Mouse (Mus musculus) naive thymus-derived CD4-positive, alpha-beta T cell, adult 2 months (primary cell): ENCODE measurements around the gene 9030612E09Rik.

Experiments
- DNase-seq: peaks from one replicate; pipeline ENCODE4 v3.0.0-alpha.2; 2011; ENCODE audit warnings: low read depth

Gene 9030612E09Rik

GRCm38 (mm10) chr10:43174326-43175155, at the start of gene 9030612E09Rik, which contains the start of gene Sobp:
Gene 9030612E09Rik (plus strand): TSS chr10:43174704.
Gene Sobp (minus strand): TSS chr10:43174530.
- DNase-seq, result no peak

- no peak for DNase-seq
Measured at GRCm38 (mm10) chr10:43128750-43129149, 45.8 kb upstream of the 9030612E09Rik start.

DNA sequence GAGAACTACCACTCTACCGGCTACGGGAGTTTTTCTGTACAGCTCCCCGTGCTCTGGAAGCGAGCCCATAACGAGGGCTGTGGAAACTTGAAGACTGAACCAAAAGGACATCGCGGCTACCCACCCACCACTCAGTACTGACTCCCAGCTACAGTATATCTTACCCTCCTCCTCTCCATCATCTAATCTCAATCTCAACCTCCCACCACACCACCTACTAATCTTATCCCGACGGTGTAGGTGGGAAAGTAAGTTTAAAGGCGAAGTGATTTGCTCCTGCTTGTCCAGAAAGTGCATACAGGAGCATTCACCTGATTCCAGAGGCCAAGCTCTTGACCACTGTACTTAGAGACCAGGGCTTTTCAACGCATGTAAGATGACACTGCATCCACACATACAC, 40.5 kb upstream of the 9030612E09Rik start:
- no peak for DNase-seq

DNA sequence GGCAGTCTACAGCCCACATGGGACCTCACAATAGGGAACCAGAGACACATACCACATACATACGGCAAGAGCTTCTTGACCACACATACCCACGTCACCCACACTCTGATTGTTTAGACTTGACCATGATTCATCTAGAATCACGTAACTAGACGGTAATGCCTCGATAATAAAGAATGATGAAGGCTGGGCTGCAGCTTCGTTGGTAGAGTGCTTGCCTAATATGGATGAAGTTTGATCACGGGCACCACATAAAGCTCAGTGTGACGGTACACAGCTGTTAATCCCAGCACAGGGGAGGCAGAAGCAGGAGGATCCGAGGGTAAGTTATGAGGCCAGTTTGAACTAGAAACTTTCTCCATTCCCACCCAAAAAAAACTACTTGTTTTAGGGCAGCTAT, 31.3 kb upstream of the 9030612E09Rik start:
- no peak for DNase-seq

- no peak for DNase-seq
Measured at GRCm38 (mm10) chr10:43148456-43148855, 26.0 kb upstream of the 9030612E09Rik start.

DNA sequence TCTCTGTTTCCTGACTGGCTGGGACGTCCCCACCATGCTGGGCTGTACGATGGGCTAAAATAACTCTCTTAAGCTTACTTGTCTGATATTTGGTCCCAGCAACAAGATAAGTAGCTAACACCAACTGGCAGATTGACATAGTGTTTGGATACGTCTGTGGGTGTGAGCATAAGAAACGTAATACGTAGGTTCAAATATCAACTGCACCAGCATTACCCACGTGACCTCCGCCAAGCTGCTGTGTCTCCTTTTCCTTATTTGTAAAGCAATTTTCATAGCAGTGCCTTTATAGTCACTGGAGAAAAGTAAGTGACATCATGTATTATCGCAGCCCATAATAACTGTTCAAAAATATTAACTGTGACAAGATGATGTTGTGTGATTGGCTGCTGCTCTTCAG, 21.9 kb upstream of the 9030612E09Rik start:
- DNase-seq, result no peak

GRCm38 (mm10) chr10:43155046-43155560, 19.4 kb upstream of the 9030612E09Rik start:
- DNase-seq, result no peak

GRCm38 (mm10) chr10:43158917-43159316, 15.6 kb upstream of the 9030612E09Rik start:
- DNase-seq, result no peak

DNA sequence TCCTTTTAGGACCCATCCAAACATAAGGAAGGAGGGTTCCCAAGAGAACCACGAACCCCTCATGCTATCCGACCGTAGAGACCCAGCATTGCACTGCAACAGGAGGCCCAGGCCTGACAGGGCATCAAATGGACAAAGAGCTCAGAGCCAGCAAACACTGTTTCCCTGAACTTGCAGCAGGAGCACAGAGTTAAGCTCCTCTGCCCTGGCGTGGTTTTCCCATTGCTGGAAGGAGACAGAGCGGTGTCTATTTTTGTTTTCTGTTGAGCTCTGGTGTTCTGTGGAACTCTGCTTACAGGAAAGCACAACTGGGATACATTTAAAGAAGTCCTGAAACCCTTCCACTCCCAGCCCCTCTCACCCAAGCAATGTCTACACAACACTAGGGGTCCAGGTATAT, 15.2 kb upstream of the 9030612E09Rik start:
- DNase-seq, result no peak

- no peak for DNase-seq
Measured at GRCm38 (mm10) chr10:43162318-43162717, 12.2 kb upstream of the 9030612E09Rik start.

DNA sequence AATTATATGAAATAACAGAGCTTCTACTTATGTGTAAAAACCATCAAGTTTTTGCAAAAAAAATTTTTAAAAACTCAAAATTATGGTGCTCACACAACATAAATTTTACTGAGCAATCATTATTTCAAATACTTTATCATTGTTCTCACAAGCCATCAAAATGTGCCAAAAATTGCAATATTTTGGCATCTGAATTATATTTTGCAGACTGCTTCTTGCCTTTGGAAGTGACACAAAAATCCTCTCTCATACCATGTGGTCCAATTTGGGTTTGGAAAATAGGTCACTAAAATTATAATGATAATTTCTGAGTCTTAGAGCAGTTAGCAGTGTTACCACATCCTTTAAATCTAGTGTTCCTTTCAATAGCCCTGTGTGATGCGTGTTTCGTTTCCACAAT, 10.1 kb upstream of the 9030612E09Rik start:
- no peak for DNase-seq

- DNase-seq, result no peak
Measured at GRCm38 (mm10) chr10:43166146-43166545, 8.4 kb upstream of the 9030612E09Rik start.

GRCm38 (mm10) chr10:43166817-43167216, 7.7 kb upstream of the 9030612E09Rik start:
- DNase-seq, result no peak

GRCm38 (mm10) chr10:43168847-43169246, 5.7 kb upstream of the 9030612E09Rik start:
- DNase-seq, result no peak

GRCm38 (mm10) chr10:43171106-43171505, 3.4 kb upstream of the 9030612E09Rik start:
- DNase-seq, result no peak

DNA sequence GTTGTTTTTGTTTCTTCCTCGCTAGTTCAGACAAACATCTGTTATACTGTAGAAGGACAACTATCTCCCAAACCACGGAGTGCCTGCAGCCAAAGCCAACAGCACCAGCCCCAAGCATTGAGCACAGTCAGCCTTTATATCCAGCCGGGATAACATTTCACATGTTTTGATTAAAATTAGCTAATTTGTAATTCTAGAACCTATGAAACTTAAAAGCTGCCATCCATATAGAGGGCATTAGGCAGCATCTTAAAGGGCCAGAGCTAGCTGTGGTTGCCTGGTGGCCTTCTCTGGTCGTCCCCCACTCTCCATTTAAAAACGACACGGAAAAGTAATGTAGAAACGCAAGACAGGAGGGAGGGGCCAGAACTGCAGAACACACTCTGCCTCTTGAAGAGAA, 2.4 kb upstream of the 9030612E09Rik start:
- DNase-seq, result no peak

DNA sequence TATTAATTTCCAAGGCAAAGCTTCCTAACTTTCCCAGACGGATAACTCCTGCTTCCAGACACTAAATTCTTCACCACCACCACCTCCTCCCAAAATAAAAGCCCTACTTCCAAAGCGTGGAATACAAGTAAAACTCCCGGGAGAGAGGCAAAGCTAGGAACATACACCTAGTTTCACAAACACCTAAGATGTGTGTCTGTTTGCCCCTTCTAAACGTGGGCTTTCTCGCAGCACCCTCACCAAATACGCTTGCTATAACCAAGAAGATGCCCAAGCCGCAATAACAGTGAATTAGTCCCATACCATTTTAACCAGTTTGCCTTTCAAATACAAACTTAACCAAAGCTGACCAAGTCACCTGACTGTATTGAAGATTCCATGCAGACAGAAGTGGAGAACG, 1.9 kb upstream of the 9030612E09Rik start:
- no peak for DNase-seq

- DNase-seq, result no peak
Measured at GRCm38 (mm10) chr10:43173141-43173827, 1.2 kb upstream of the 9030612E09Rik start.

DNA sequence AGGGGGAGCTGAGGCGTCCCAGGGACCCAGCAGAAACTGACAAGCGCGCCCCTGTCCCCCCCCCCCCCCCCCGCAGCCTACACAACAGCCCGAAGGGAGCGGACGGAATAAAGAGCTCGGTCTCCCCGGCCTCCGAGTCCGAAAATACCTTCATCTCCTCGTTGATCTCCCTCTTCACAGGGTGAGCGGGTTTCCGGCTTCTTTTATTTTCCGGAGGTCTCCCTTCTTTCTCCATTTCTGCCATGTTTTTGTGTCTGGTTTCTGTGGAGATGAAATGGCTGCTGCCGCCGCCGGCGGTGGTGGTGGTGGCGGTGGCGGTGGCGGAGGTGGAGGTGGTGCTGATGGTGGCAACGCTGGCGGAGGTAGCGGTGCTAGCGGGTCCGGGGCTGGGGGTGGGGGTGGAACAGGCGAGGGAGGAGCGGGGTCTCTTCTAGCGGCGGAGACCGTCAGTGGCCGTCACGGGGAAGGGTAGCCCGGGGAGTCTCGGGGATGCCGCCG, 627 bp upstream of the 9030612E09Rik start:
- no peak for DNase-seq

GRCm38 (mm10) chr10:43175156-43175601, 675 bp downstream of the 9030612E09Rik start:
- no peak for DNase-seq

DNA sequence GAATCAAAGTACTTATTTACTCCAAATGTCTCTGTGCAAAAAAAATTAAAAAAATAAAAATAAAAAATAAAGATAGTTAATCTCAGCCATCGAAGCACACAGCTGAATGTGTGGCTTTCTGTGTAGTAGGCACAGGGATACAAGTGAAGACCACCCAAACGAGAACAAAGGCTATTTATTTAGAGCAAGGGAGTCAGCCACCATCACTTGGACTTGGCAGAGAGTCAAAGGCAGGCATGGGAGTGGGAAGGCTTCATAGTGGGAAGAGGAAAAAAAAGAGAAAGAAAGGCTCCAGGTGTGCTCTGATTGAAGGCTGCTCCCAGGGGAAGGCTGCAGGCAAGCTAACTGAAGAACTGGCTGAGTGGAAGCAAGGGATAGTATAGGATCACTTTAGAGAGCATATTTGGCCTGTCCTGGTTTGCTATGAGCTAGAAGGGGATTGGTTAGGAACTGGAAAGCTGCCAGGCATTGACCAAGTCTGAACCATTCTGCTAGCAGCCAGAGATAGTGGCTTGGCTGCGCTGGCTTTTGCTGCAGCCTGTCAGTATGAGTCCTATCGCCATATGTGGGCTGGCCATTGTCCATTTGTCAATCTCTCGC, 5.9 kb downstream of the 9030612E09Rik start:
- no peak for DNase-seq

DNA sequence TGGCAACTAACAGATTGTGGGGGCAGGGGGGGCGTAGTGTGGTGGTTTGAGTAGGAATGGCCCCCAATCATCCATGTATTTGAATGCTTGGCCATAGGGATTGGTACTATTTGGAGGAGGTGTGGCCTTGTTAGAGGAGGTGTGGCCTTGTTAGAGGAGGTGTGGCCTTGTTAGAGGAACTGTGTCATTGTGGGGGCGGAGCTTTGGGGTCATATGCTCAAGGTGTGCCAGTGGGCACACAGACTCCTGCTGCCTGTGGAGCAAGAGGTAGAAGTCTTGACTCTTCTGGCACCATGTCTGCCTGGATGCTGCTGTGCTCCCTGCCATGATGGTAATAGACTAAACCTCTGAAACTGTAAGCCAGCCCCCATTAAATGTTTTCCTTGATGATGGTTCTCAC, 25.7 kb downstream of the 9030612E09Rik start:
- DNase-seq, result no peak
